Mouse (Mus musculus) retina, postnatal 1 day (tissue): ENCODE results near the gene Ppp1r9a.
A peak's percentile ranks its signal among the peaks of the same experiment; 100 is the strongest.

Experiments used
- DNase-seq: peaks from one replicate; pipeline ENCODE4 v3.0.0-alpha.2; 2012

Gene Ppp1r9a

GRCm38 (mm10) chr6:5054446-5055095, 151.9 kb downstream of the Ppp1r9a start:
- DNase-seq, result no peak

- DNase-seq, result no peak
These were observed 172.0 kb downstream of the Ppp1r9a start for GRCm38 (mm10) chr6:5074736-5075135.

- DNase-seq, result no peak
These were observed 173.0 kb downstream of the Ppp1r9a start for GRCm38 (mm10) chr6:5075680-5076079.

GRCm38 (mm10) chr6:5078009-5078408, 175.3 kb downstream of the Ppp1r9a start:
- DNase-seq, result no peak

GRCm38 (mm10) chr6:5079108-5079507, 176.4 kb downstream of the Ppp1r9a start:
- DNase-seq, result no peak

GRCm38 (mm10) chr6:5080094-5080493, 177.4 kb downstream of the Ppp1r9a start:
- DNase-seq, result no peak

GRCm38 (mm10) chr6:5080496-5080895, 177.8 kb downstream of the Ppp1r9a start:
- DNase-seq, result no peak

- DNase-seq, result no peak
These were observed 178.4 kb downstream of the Ppp1r9a start for GRCm38 (mm10) chr6:5081099-5081498.

- DNase-seq, result no peak
These were observed 179.4 kb downstream of the Ppp1r9a start for GRCm38 (mm10) chr6:5082144-5082543.

- no peak for DNase-seq
These were observed 180.0 kb downstream of the Ppp1r9a start for GRCm38 (mm10) chr6:5082740-5083139.

GRCm38 (mm10) chr6:5083957-5084356, 181.2 kb downstream of the Ppp1r9a start:
- DNase-seq, result no peak

GRCm38 (mm10) chr6:5091873-5092272, 189.2 kb downstream of the Ppp1r9a start:
- no peak for DNase-seq

- no peak for DNase-seq
These were observed 190.1 kb downstream of the Ppp1r9a start for GRCm38 (mm10) chr6:5092795-5093194.

- DNase-seq, result no peak
These were observed 190.8 kb downstream of the Ppp1r9a start for GRCm38 (mm10) chr6:5093516-5093915.

- no peak for DNase-seq
These were observed 192.8 kb downstream of the Ppp1r9a start for GRCm38 (mm10) chr6:5095365-5095973.

- DNase-seq, result no peak
These were observed 194.6 kb downstream of the Ppp1r9a start for GRCm38 (mm10) chr6:5097309-5097708.

- no peak for DNase-seq
These were observed 196.6 kb downstream of the Ppp1r9a start for GRCm38 (mm10) chr6:5099282-5099681.

- DNase-seq, result no peak
These were observed 197.1 kb downstream of the Ppp1r9a start for GRCm38 (mm10) chr6:5099842-5100241.

GRCm38 (mm10) chr6:5100347-5100746, 197.6 kb downstream of the Ppp1r9a start:
- DNase-seq, result no peak

- DNase-seq, result peak; percentile 68
These were observed 200.0 kb downstream of the Ppp1r9a start for GRCm38 (mm10) chr6:5102741-5103140.

- DNase-seq, result peak; percentile 19
These were observed 201.1 kb downstream of the Ppp1r9a start for GRCm38 (mm10) chr6:5103769-5104168.

- DNase-seq, result no peak
These were observed 201.5 kb downstream of the Ppp1r9a start for GRCm38 (mm10) chr6:5104238-5104637.

- DNase-seq, result no peak
These were observed 205.8 kb downstream of the Ppp1r9a start for GRCm38 (mm10) chr6:5108494-5108893.

GRCm38 (mm10) chr6:5109925-5110714, 207.4 kb downstream of the Ppp1r9a start:
- DNase-seq, result peak; percentile 89
